Mouse (Mus musculus) heart, adult 2 months (tissue): Measurements from ENCODE around the gene Ccr2.

Experiments
- CTCF ChIP-seq: fragments of 200-600 bp; IDR thresholded peaks from 2 replicates; pipeline ENCODE4 v1.8.1; 2022; ENCODE audit warnings: antibody characterized with exemption, mild to moderate bottlenecking, moderate library complexity
- EP300 ChIP-seq: fragments of 200-500 bp; IDR thresholded peaks from 2 replicates; pipeline ENCODE4 v1.6.1; 2011; ENCODE audit warnings: low read depth, low read length, control low read depth; ENCODE audit not compliant: insufficient read depth

DNA sequence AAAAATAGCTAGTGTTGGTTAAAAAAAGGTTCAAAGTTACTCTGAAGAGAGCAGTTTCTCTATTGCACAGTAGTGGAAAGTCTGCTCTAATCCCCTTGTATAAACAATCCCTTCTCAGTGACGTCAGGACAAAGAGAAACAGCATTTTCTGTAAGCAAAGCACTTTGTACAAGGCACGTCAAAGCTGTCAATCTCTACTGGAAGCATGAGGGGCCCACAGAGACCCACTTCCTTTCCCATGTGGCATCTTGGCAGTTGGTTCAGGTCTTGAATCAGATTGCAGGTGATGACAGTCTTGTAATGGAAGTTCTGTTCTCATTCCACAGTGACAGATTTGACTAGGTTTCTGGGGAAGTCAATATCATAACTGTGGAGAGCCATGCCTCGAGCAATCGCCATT, 21.9 kb upstream of the Ccr2 start:
- TF ChIP-seq EP300, result no peak
- no peak for TF ChIP-seq CTCF
